18 mouse cellular contexts compared by ENCODE assay signal in the genomic region with DNA sequence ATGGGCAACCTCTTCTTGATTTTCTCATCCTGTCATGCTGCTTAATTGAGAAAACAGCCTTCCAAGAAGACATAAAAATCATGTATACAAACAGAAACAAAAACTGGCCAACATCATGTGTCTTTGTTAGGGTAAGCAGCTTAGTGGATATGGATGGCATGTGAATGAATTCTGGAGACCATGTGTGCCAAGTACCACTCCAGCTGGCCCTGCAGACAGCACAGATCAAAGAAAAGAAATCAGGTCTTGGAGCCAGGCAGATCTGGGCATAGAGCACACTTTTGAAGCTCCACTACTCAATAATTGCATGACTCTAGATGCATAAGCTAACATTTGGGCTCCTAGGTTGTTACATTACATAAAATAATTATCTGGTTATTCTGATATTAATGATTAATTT.
DNase-seq lines count a peak whose midpoint lies in the region; ATAC-seq and TF ChIP-seq lines count a peak whose summit lies in the region.
"Had no signal": no experiment of that assay in that cellular context is flagged by ENCODE, and none has a peak within 500 bp of the region (broad histone marks: within the 10 kb centered on the region; RNA-seq: fewer than 3 reads in every experiment).

No protein-coding gene starts in this region.

- TF ChIP-seq CTCF in left cerebral cortex, adult 2 months (IDR thresholded peaks at IDR 0.05): no peak
- no peak for TF ChIP-seq CTCF in brain, embryonic 14.5 days (IDR thresholded peaks at IDR 0.05; ENCODE audit: borderline replicate concordance, extremely low read depth, insufficient read depth, insufficient read length)

- no peaks in the 10 kb centered on the region for H3K9me3 ChIP-seq in hindbrain, embryonic 16.5 days (ENCODE audit: control insufficient read depth, low read length)
- H3K9me3 ChIP-seq in hindbrain, embryonic 11.5 days (ENCODE audit: control insufficient read depth, low read length): no peaks in the 10 kb centered on the region
- H3K9me3 ChIP-seq: embryonic facial prominence, embryonic 12.5 days; heart, embryonic 10.5 days; hindbrain, embryonic 15.5 days had no signal

- no peak overlapping the region for H3K27ac ChIP-seq in hindbrain, embryonic 16.5 days (ENCODE audit: low read depth, low read length)
- no peak overlapping the region for H3K27ac ChIP-seq in hindbrain, embryonic 11.5 days (ENCODE audit: low read depth, low read length)
- H3K27ac ChIP-seq in left cerebral cortex, adult 2 months: no peak overlapping the region
- H3K27ac ChIP-seq: embryonic facial prominence, embryonic 12.5 days; heart, embryonic 10.5 days; hindbrain, embryonic 15.5 days had no signal

- no peak overlapping the region for H3K4me3 ChIP-seq in hindbrain, embryonic 16.5 days (ENCODE audit: low read length)
- no peak overlapping the region for H3K4me3 ChIP-seq in hindbrain, embryonic 11.5 days (ENCODE audit: low read depth, low read length)
- H3K4me3 ChIP-seq in left cerebral cortex, adult 2 months: no peak overlapping the region
- H3K4me3 ChIP-seq: embryonic facial prominence, embryonic 12.5 days; heart, embryonic 10.5 days; hindbrain, embryonic 15.5 days had no signal

- no peak for TF ChIP-seq POLR2A in brain, embryonic 14.5 days (IDR thresholded peaks at IDR 0.05; ENCODE audit: borderline replicate concordance, extremely low read depth, insufficient read depth, insufficient read length, poor library complexity, severe bottlenecking)

- no peaks in the 10 kb centered on the region for H3K27me3 ChIP-seq in hindbrain, embryonic 16.5 days (replicated peaks; ENCODE audit: control insufficient read depth, insufficient read depth, low read length)
- H3K27me3 ChIP-seq in hindbrain, embryonic 11.5 days (ENCODE audit: control insufficient read depth, insufficient read depth, low read length): no peaks in the 10 kb centered on the region
- H3K27me3 ChIP-seq: embryonic facial prominence, embryonic 12.5 days; hindbrain, embryonic 15.5 days had no signal

- no peaks in the 10 kb centered on the region for H3K4me1 ChIP-seq in hindbrain, embryonic 16.5 days (ENCODE audit: control insufficient read depth, insufficient read depth, low read depth, low read length)
- H3K4me1 ChIP-seq in hindbrain, embryonic 11.5 days (replicated peaks; ENCODE audit: control insufficient read depth, insufficient read depth, low read length): no peaks in the 10 kb centered on the region
- H3K4me1 ChIP-seq: embryonic facial prominence, embryonic 12.5 days; heart, embryonic 10.5 days; hindbrain, embryonic 15.5 days had no signal

- DNase-seq in cerebellum, postnatal 14 days: peak; percentile 12 to 38
- DNase-seq in cerebellum, adult 9-10 months: no peak
- DNase-seq in hindbrain, embryonic 11.5 days (ENCODE audit: low spot score): no peak
- peak; percentile 29 for DNase-seq in left cerebral cortex, postnatal 4 days
- no peak for DNase-seq in left cerebral cortex, adult 2 months (ENCODE audit: extremely low spot score in 1 of 2, low spot score in 2 of 2)
- peak; percentile 75 for DNase-seq in brain, embryonic 14.5 days (ENCODE audit: low read depth)
- no peak for DNase-seq in left cerebral cortex, postnatal 36 days (ENCODE audit: low spot score in 2 of 2)
- DNase-seq: adrenal gland, postnatal 10 days; cerebellum, adult 11-12 months; cerebellum, postnatal 25 days; gastrocnemius, postnatal 10 days; heart, adult 18-20 months; heart, postnatal 10 days; kidney, adult 11 months had no signal

- H3K4me2 ChIP-seq in hindbrain, embryonic 16.5 days (ENCODE audit: low read length): no peak overlapping the region
- no peak overlapping the region for H3K4me2 ChIP-seq in hindbrain, embryonic 11.5 days (replicated peaks; ENCODE audit: low read depth, low read length)
- H3K4me2 ChIP-seq: embryonic facial prominence, embryonic 12.5 days; hindbrain, embryonic 15.5 days had no signal

- no peak overlapping the region for H3K9ac ChIP-seq in hindbrain, embryonic 16.5 days (ENCODE audit: low read depth, low read length)
- no peak overlapping the region for H3K9ac ChIP-seq in hindbrain, embryonic 11.5 days (ENCODE audit: low read depth, low read length)
- H3K9ac ChIP-seq: embryonic facial prominence, embryonic 12.5 days; hindbrain, embryonic 15.5 days had no signal

- H3K36me3 ChIP-seq in hindbrain, embryonic 16.5 days (ENCODE audit: control insufficient read depth, insufficient read depth, low read length): no peaks in the 10 kb centered on the region
- no peaks in the 10 kb centered on the region for H3K36me3 ChIP-seq in hindbrain, embryonic 11.5 days (ENCODE audit: control insufficient read depth, insufficient read depth, low read length)
- H3K36me3 ChIP-seq: embryonic facial prominence, embryonic 12.5 days; heart, embryonic 10.5 days; hindbrain, embryonic 15.5 days had no signal

- peak; percentile 48; the same call in 1 of the 2 replicates for ATAC-seq in hindbrain, embryonic 16.5 days
- no peak for ATAC-seq in hindbrain, embryonic 11.5 days (ENCODE audit: low FRiP score)

- intact Hi-C loops in left cerebral cortex, postnatal 4 days (cut with DNase I): no loop called here
- intact Hi-C loops in left cerebral cortex, adult 2 months (cut with DNase I): no loop called here
- intact Hi-C loops in left cerebral cortex, postnatal 36 days (cut with DNase I): no loop called here

Comparison
In these comparisons a context has a peak if more than half of its experiments do, and no peak if none do; other contexts are left out.
1. DNase-seq: peak in cerebellum, postnatal 14 days (2 of 2), left cerebral cortex, postnatal 4 days (single experiment) and brain, embryonic 14.5 days (single experiment); none in cerebellum, adult 9-10 months (single experiment), hindbrain, embryonic 11.5 days (single experiment), left cerebral cortex, adult 2 months (0 of 2) and left cerebral cortex, postnatal 36 days (0 of 2).